Mouse (Mus musculus): ENCODE results near the gene Defa22.
"Not testable (repeated sequence)": the region's sequence is repeated elsewhere in the genome, so short reads cannot be mapped to it uniquely, and the experiment has no call there.

Gene Defa22

DNA sequence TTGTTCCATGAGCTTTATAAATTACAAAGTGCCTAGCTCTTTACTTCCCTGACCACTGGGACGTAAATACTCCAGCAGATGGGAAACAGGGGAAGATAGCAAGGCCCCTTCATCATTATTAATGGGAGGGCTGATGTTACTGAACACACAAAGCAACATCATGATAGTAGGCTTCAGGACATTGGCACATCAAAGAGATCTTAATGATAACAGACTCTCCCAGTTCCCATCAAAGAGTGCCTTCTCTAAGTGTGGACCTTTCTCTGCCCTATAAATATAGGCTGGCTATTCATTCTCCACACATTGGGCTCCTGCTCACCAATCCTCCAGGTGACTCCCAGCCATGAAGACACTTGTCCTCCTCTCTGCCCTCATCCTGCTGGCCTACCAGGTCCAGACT lies at the start of gene Defa22:
TSS of gene Defa22 (plus strand) at position 301 of the 400 bp plus-strand sequence.
- DNase-seq (ENCODE audit: low spot score in 2 of 2) = not testable (repeated sequence)

- DNase-seq (ENCODE audit: low spot score in 2 of 2) = not testable (repeated sequence)
These were observed 27.7 kb upstream of the Defa22 start, which contains the start of gene Defa30 for GRCm38 (mm10) chr8:21134342-21134741. Defa30 (plus strand) TSS chr8:21134642.

- not testable (repeated sequence) for DNase-seq (ENCODE audit: low spot score in 2 of 2)
These were observed 29.2 kb downstream of the Defa22 start, which contains the start of gene Defa31 for GRCm38 (mm10) chr8:21191314-21191713. Defa31 (plus strand) TSS chr8:21191614.

GRCm38 (mm10) chr8:21201261-21201660 lies 39.2 kb downstream of the Defa22 start, which contains the start of gene Gm15293:
Gm15293 (plus strand) TSS chr8:21201561.
- DNase-seq (ENCODE audit: low spot score in 2 of 2) = not testable (repeated sequence)

Measured in spleen, postnatal 14 days (tissue).